Mouse (Mus musculus) Patski (cell line): ENCODE measurements at regions not wholly inside any gene's neighbourhood (a gene's known extent, or its start where the extent isn't known, plus 50 kb on each side); places are given as distances from the start of the nearest gene placed in this dataset.

ENCODE experiments used
- ATAC-seq: fragments of 100-300 bp; one replicate; pipeline ENCODE4 v1.8.0; 2021
- CTCF ChIA-PET: fragments of 350-600 bp; sonication (Branson Sonifier 250); formaldehyde crosslinking; loops from one replicate; lab custom pipeline; 2022; ENCODE audit warnings: inconsistent platforms; lab: Charles Lee
- POLR2A ChIA-PET: fragments of 350-600 bp; sonication (Branson Sonifier 250); formaldehyde crosslinking; loops from one replicate; lab custom pipeline; 2022; ENCODE audit warnings: antibody characterized with exemption, inconsistent platforms; lab: Charles Lee
- DNase-seq: peaks from one replicate; pipeline ENCODE4 v3.0.0-alpha.2; 2011; ENCODE audit warnings: low read depth, low spot score
- H3K27me3 ChIP-seq: fragments of 371-371 bp; one replicate; pipeline ENCODE4 v1.5.1; 2021
- CTCF ChIP-seq: fragments of 100-300 bp; IDR thresholded peaks from one replicate; pipeline ENCODE4 v1.5.1; 2021
- in situ Hi-C: fragments of 300-500 bp; cut with MboI; formaldehyde crosslinking; loops from 3 replicates; pipeline ENCODE4 v1.11.1; 2018; ENCODE audit warnings: low pct_unique_long_range_greater_than_20kb, mixed read lengths

GRCm38 (mm10) chr12:12147088-12147687 is 114.8 kb upstream of the Fam49a start:
- ChIA-PET CTCF (interaction anchor here (1.8 kb wide), 1 partner anchor 21 kb away, joined by 3 read pairs; no protein-coding TSS in a partner anchor), POLR2A (no interaction called here)
- DNase-seq, result no peak
- no peak for ATAC-seq
- TF ChIP-seq CTCF, result no peak
- H3K27me3 ChIP-seq, result peaks cover 4% of the 10 kb centered on the region
- in situ Hi-C loops, result loop anchor here (5.0 to 25.0 kb wide), 3 partner anchors 822 to 1545 kb away; partner anchors contain the start of gene Msgn1

GRCm38 (mm10) chr12:12147847-12148246 is 114.1 kb upstream of the Fam49a start:
- ChIA-PET CTCF (interaction anchor here (1.8 kb wide), 1 partner anchor 22 kb away, joined by 3 read pairs; no protein-coding TSS in a partner anchor), POLR2A (no interaction called here)
- ATAC-seq (no peak), DNase-seq (no peak)
- H3K27me3 ChIP-seq, result peaks cover 4% of the 10 kb centered on the region
- in situ Hi-C loops, result loop anchor here (5.0 to 25.0 kb wide), 3 partner anchors 823 to 1546 kb away; partner anchors contain the start of gene Msgn1
- TF ChIP-seq CTCF, result no peak

- TF ChIP-seq CTCF, result peak; percentile 33
- ChIA-PET POLR2A (no interaction called here), CTCF (interaction anchor here (1.8 kb wide), 1 partner anchor 23 kb away, joined by 3 read pairs; no protein-coding TSS in a partner anchor)
- DNase-seq (no peak), ATAC-seq (no peak)
- no peaks in the 10 kb centered on the region for H3K27me3 ChIP-seq
- in situ Hi-C loops, result loop anchor here (5.0 to 25.0 kb wide), 3 partner anchors 824 to 1547 kb away; partner anchors contain the start of gene Msgn1
These were observed 113.1 kb upstream of the Fam49a start for GRCm38 (mm10) chr12:12148659-12149399.

- in situ Hi-C loops, result no loop called here
- CTCF ChIA-PET, result no interaction called here
- no peak for DNase-seq
These were observed 97.5 kb upstream of the Fam49a start for GRCm38 (mm10) chr12:12164411-12164810.

GRCm38 (mm10) chr12:12170581-12170980 is 91.4 kb upstream of the Fam49a start:
- ChIA-PET CTCF (no interaction called here), POLR2A (no interaction called here)
- no peak for ATAC-seq
- TF ChIP-seq CTCF, result no peak
- no peak for DNase-seq
- in situ Hi-C loops, result loop anchor here (5.0 to 10.0 kb wide), 3 partner anchors 147 to 1044 kb away; no protein-coding TSS in a partner anchor
- peaks cover 14% of the 10 kb centered on the region for H3K27me3 ChIP-seq

More at GRCm38 (mm10) chr12:12164411-12164810, 97.5 kb upstream of the Fam49a start:
- TF ChIP-seq CTCF, result no peak
- no peak for ATAC-seq
- POLR2A ChIA-PET, result interaction anchor here (0.6 kb wide), 1 partner anchor 511 kb away, joined by 3 read pairs; no protein-coding TSS in a partner anchor
- H3K27me3 ChIP-seq, result peaks cover 3% of the 10 kb centered on the region

- in situ Hi-C loops, result loop anchor here (5.0 to 10.0 kb wide), 3 partner anchors 145 to 1043 kb away; no protein-coding TSS in a partner anchor
- ChIA-PET CTCF (no interaction called here), POLR2A (no interaction called here)
- DNase-seq (no peak), ATAC-seq (no peak)
- H3K27me3 ChIP-seq, result peaks cover 13% of the 10 kb centered on the region
- TF ChIP-seq CTCF, result no peak
These were observed 89.7 kb upstream of the Fam49a start for GRCm38 (mm10) chr12:12172087-12172823.

- ChIA-PET POLR2A (no interaction called here), CTCF (interaction anchor here (0.7 to 1.5 kb wide), 10 partner anchors 10 to 245 kb away, joined by 3 to 5 read pairs (median 4); no protein-coding TSS in a partner anchor)
- ATAC-seq (peak; percentile 80), DNase-seq (peak; percentile 19)
- in situ Hi-C loops, result loop anchor here (10.0 kb wide), 1 partner anchor 1038 kb away; no protein-coding TSS in a partner anchor
- H3K27me3 ChIP-seq, result peaks cover 13% of the 10 kb centered on the region
- peak; percentile 82 for TF ChIP-seq CTCF
These were observed 85.3 kb upstream of the Fam49a start for GRCm38 (mm10) chr12:12176331-12177263.

- ATAC-seq, result no peak
- TF ChIP-seq CTCF, result no peak
- H3K27me3 ChIP-seq, result peaks cover 10% of the 10 kb centered on the region
- no peak for DNase-seq
- in situ Hi-C loops, result loop anchor here (10.0 kb wide), 1 partner anchor 1037 kb away; no protein-coding TSS in a partner anchor
- ChIA-PET CTCF (interaction anchor here (1.1 to 1.5 kb wide), 3 partner anchors 145 to 244 kb away, joined by 3 to 5 read pairs (median 3); no protein-coding TSS in a partner anchor), POLR2A (no interaction called here)
These were observed 84.5 kb upstream of the Fam49a start for GRCm38 (mm10) chr12:12177264-12178043.
